Mouse (Mus musculus): ENCODE results near the gene Trip13.
A peak's percentile ranks its signal among the peaks of the same experiment; 100 is the strongest.

The Trip13 gene

DNA sequence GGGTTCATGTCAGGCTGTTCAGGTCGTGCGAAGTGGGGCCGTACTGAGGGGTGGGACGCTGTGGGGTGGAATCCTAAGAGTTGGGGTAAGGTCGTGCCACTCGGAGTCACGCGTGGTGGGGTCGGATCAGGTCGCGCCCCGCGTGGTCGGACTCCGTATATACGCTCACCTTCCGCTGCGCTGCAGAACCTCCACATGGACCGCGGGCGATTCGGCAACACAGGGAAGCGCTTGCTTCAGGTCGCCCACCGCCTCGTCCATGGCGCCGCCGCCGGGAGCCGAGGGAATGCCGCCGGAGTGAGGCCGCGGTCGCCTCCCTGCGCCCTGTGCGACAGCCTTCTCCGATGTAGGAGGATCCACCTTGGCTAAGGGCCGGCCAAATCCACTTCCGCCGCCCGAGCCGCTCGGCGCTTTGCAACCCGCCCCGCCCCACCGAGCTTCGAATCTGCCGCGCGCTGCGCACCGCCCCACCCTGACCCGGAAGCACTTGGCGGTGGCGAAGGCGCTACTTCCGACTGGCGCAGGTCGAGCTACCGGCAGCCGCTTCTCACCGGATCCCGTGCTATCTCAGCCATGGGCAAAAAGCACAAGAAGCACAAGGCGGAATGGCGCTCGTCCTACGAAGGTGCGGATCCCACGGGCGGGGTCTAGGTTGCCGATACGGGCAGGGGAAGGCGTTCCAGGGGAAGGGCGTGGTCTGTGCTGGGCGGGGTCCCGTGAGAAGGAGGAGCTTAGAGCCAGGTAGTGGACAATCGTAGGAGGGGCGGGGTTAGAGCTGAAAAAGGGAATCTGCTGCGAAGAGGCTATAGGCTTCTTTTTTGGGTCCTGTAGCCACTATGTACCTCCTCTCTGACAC, at the start of gene Trip13, which contains the start of gene Brd9:
TSS of gene Trip13 (minus strand) at position 464 of the 856 bp plus-strand sequence.
TSS of gene Brd9 (plus strand) at position 491 of the 856 bp plus-strand sequence.
- peak; percentile 84 to 90 for DNase-seq (ENCODE audit: low spot score in 2 of 2)

GRCm38 (mm10) chr13:73976935-73977334, 39.4 kb upstream of the Trip13 start:
- no peak for DNase-seq (ENCODE audit: low spot score in 2 of 2)

DNA sequence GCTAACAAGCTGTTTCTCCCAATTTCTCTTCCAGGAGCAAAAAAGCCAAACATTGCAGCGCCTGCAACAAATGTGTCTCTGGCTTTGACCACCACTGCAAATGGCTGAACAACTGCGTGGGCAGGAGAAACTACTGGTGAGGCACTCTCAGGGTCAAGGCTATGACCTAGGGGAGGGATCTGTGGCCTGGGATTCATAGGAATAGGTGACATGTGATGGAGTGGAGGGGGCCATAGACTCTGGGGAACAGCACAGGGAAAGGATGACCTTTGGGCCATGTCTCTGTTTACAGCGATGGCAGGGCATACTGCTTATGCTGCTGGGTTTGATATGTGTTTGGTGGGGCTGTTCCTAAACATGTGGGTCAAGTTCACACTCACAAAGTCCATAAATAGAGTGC, 36.9 kb upstream of the Trip13 start:
- DNase-seq (ENCODE audit: low spot score in 2 of 2), result no peak

GRCm38 (mm10) chr13:73970545-73971448, 33.2 kb upstream of the Trip13 start:
- peak; percentile 96 to 97 for DNase-seq (ENCODE audit: low spot score in 2 of 2)

GRCm38 (mm10) chr13:73963551-73963950, 26.0 kb upstream of the Trip13 start, which contains the start of gene Zdhhc11:
Zdhhc11 (plus strand) TSS chr13:73963851.
- no peak for DNase-seq (ENCODE audit: low spot score in 2 of 2)

- DNase-seq (ENCODE audit: low spot score in 2 of 2), result no peak
Observed at GRCm38 (mm10) chr13:73961177-73961576, 23.6 kb upstream of the Trip13 start.

DNA sequence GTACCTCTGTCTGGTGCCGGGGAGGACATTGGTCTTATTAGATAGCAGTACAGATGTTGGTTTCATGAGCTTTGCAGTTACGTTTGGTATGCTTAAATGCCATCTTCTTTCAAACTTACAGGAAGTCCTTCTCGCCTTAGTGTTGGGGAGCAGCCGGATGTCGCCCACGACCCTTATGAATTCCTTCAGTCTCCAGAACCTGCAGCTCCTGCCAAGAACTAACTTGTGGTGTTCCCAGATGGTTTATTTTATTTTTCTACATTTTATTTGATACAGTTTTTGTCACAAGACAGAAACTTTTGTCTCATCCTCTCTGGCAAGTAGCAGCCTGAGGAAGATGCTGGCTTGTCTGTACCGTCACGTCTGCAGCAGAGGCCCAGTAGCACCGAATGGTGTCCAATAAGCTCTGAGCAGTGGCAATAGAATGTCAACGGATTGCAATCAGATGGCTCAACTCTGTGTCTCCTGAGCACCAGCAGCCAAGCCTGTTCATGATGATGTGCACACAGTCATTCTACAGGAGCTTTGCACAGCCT, 22.6 kb upstream of the Trip13 start:
- no peak for DNase-seq (ENCODE audit: low spot score in 2 of 2)

- DNase-seq (ENCODE audit: low spot score in 2 of 2), result no peak
Observed at GRCm38 (mm10) chr13:73955531-73955930, 17.9 kb upstream of the Trip13 start.

DNA sequence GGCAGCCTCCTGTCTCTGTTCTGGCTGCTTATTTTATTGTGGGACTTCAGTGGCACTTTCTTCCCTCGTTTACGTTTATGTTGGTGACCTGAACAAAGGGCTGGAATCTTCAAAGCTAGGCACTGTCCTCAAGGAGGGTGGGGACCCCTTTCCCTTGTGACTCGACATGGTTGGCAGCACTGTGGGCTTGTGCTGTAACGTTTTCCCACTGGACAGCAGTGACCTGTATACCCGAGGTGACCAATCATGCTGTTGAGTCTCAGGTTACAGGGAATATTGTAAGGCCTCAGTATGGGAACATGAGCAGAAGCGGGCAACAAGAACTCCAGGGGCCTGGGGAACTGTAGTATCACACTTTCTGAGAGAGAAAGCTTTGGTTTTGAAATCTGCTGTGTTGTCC, 17.1 kb upstream of the Trip13 start:
- no peak for DNase-seq (ENCODE audit: low spot score in 2 of 2)

DNA sequence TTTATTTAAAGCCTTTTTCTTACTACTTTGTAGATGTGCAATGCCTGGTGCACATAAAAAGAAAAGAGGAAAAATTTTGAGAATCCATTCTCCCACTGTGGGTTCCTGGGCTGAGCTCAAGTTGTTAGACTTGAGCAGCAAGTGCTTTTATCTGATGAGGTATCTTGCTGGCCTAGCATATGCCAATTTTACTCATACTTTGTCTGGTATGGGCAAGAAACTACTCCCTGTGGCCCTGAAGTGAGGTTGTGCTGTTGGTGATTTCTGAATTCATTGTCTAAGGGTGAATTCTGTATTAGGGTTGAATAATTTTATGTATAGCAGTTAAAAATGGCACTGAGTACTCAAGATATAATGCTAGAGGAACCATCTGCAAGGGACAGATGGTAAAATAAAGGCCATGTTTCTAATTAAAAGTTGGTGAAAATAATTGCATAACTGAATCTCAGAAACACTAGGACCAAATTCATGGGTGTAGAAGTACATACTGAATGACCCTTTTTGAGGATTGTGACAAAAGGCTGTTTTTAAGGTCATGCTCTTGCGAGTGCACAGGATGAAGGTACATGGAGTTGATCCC, 16.1 kb upstream of the Trip13 start:
- DNase-seq (ENCODE audit: low spot score in 2 of 2), result no peak

DNA sequence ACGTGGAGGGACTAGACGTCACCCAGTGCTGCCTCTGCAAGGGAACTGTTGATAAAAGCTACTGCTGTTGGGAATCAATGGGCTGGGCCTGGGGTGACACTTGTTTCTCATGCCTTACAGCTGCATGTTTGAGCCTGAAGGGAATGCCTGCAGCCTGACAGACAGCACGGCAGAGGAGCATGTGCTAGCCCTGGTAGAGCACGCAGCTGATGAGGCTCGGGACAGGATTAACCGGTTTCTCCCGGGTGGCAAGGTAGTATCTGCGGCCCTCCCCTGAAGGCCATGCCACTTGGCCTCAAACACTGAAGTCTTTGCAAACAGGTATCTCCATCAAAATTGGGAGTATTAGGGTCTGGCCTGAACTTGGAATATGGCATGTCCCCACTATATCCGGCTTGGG, 7.0 kb upstream of the Trip13 start:
- DNase-seq (ENCODE audit: low spot score in 2 of 2), result no peak

GRCm38 (mm10) chr13:73939101-73939500, 1.5 kb upstream of the Trip13 start:
- no peak for DNase-seq (ENCODE audit: low spot score in 2 of 2)

DNA sequence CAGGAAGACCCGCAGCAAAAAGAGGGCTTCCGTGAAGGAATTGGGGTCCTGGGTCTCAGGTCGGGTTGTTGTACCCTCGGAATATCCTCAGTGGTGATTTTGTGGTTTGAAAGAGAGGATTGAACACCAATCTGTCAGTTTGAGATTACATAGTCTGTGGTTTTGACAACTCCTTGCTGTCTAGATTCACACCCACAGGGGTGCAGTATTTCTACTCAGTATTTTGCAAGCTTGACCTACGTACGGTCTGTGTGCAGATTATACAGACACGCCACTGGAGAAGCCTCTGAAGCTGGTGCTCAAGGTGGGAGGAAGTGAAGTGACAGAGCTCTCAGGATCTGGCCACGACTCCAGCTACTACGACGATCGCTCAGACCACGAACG, 585 bp upstream of the Trip13 start:
- DNase-seq (ENCODE audit: low spot score in 2 of 2), result no peak

DNA sequence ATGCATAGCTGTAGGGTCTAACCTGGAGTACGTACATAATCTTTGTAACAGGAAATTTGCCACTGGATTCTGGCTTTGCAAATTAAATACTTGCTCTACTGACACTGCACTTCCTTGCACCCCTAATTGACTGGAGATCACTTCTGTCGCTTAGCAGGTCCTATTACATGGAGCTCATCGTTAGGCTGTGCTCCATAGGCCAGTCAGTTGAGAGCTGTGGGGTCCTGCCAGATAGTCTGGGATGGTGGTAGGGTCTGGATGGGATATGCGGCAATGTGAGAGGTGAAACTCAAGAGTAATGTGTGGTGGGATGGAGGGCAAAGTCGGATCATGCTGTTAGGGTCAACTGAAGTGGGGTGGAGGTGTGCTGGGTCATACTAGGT, 655 bp downstream of the Trip13 start:
- DNase-seq (ENCODE audit: low spot score in 2 of 2), result no peak

- no peak for DNase-seq (ENCODE audit: low spot score in 2 of 2)
Observed at GRCm38 (mm10) chr13:73932201-73932600, 5.4 kb downstream of the Trip13 start.

DNA sequence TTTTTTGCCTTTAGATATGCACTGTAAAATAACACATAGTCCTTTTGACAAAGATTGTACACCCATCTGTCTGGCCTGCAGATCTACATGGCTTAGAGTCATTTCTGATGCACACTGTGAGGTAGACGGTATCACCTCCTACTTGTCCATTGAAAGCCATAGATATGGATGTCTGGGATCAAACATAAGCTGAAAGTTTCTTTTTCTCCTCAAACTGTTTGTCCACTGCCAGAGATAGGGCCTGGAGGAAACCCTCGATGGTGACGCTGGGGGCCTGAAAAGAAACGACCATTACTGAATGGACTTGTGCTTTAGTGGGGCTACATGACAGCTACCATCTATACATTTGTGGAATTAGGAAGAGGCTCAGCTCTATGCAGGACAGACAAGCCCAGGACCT, 24.5 kb downstream of the Trip13 start:
- DNase-seq (ENCODE audit: low spot score in 2 of 2), result no peak

DNA sequence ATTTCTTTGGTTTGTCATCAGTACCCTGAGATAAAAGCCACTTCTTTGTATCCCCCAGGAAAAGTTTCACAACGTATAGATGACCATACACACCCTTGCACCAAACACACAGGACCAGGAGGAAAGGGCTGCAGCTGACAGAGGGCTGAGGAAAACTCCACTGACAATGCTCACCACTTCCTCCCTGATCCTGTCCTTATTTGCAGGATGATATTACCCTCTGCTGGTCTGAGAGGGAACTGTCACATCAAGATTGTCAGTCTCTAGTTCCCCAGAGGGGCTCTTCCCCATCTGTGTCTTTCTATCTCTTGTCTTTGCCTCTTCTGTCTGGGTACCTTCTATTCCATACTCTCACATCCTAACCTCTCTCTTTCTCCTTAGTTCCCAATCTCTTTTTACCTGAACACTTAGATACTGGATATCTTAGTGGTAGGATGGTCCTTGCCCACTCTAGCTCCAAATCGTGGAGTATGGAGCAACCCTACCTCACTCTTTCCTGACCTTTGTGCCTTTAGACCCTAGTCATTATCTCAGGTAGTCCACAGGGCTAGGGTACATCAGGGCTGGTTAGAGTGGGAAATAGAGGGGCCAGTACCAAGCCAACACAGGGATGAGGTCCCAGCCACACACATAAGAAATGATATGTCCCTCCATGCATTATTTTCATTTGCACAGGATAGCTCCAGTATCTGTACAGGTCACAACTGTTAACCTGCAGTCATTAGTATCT, 29.7 kb downstream of the Trip13 start:
- DNase-seq (ENCODE audit: low spot score in 2 of 2), result peak; percentile 9 to 17

GRCm38 (mm10) chr13:73907136-73907535, 30.4 kb downstream of the Trip13 start:
- DNase-seq (ENCODE audit: low spot score in 2 of 2), result no peak

- DNase-seq (ENCODE audit: low spot score in 2 of 2), result peak; percentile 19 to 41
Observed at GRCm38 (mm10) chr13:73897561-73897960, 40.0 kb downstream of the Trip13 start.

GRCm38 (mm10) chr13:73892493-73893178, 44.9 kb downstream of the Trip13 start:
- DNase-seq (ENCODE audit: low spot score in 2 of 2), result peak; percentile 15 to 53

All from heart, adult 9 months (tissue).